Mouse (Mus musculus): ENCODE measurements at regions not wholly inside any gene's neighbourhood (a gene's known extent, or its start where the extent isn't known, plus 50 kb on each side); places are given as distances from the start of the nearest gene placed in this dataset.

GRCm38 (mm10) chr6:51690795-51691563 lies 167.3 kb downstream of the Snx10 start:
- no peak for TF ChIP-seq CTCF (IDR thresholded peaks at IDR 0.05)
- TF ChIP-seq EP300 (IDR thresholded peaks at IDR 0.05): peak; percentile 36
